In the genomic region with DNA sequence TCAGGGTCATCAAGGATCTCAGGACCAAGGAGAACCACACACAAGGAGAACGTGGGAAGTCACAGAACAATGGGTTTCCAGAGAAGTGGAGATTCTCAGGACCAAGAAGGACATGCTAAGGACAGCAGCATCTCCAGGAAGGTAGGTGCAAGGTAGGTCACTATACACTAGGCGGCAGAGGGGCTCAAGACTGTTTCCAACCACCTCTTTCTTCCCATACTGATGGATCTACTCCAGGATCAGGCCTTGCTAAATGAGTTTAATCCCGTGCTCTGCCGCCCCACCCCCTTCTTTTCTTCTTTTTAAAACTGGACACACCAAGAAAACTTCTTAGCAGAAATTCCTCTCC, we compare ENCODE assay signal across 8 mouse cellular contexts. TPM values are rescaled to one million over a fixed set of nuclear protein-coding genes. Genes with fewer than 3 reads are reported as not detected.
DNase-seq lines count a peak whose midpoint lies in the region; ATAC-seq and TF ChIP-seq lines count a peak whose summit lies in the region.

No protein-coding gene starts in this region.

- H3K9me3 ChIP-seq in erythroblast, embryonic 14.5 days (ENCODE audit: control insufficient read depth, low read length) = peaks cover 36% of the 10 kb centered on the region
- H3K9me3 ChIP-seq in forebrain, postnatal 0 days (ENCODE audit: low read length) = 0 out of 2 replicates have a peak, but pooled peaks cover 5% of the 10 kb centered on the region
- H3K9me3 ChIP-seq in lung, embryonic 16.5 days (ENCODE audit: control insufficient read depth, low read length) = peaks cover 7% of the 10 kb centered on the region

- peak overlapping the region; percentile 83 for H3K4me2 ChIP-seq in forebrain, postnatal 0 days (ENCODE audit: low read depth)
- peak overlapping the region; percentile 91 for H3K4me2 ChIP-seq in lung, embryonic 16.5 days (ENCODE audit: low read depth, low read length)

- ATAC-seq in erythroblast, adult 5-6 weeks (replicated peaks; ENCODE audit: low FRiP score, poor library complexity, severe bottlenecking) = no peak
- peak; percentile 45; the same call in 1 of the 2 replicates for ATAC-seq in forebrain, postnatal 0 days
- ATAC-seq in lung, embryonic 16.5 days (ENCODE audit: low read depth) = peak; percentile 47

- DNase-seq in ES-CJ7 (ENCODE audit: low read depth, low spot score) = peak; percentile 68
- no peak for DNase-seq in forebrain, postnatal 0 days
- DNase-seq in adrenal gland, adult (ENCODE audit: inconsistent age in 2 of 2, low spot score in 1 of 2) = no peak
- DNase-seq in ovary, postnatal 10 days (ENCODE audit: low spot score) = no peak
- DNase-seq in thymus, postnatal 10 days (ENCODE audit: low spot score in 2 of 2) = no peak

- H3K4me1 ChIP-seq in erythroblast, embryonic 14.5 days (ENCODE audit: control insufficient read depth) = peaks cover 25% of the 10 kb centered on the region
- H3K4me1 ChIP-seq in forebrain, postnatal 0 days (ENCODE audit: insufficient read depth) = no peaks in the 10 kb centered on the region
- H3K4me1 ChIP-seq in lung, embryonic 16.5 days (replicated peaks; ENCODE audit: control insufficient read depth, insufficient read depth, low read length) = peaks cover 6% of the 10 kb centered on the region; the same call in 1 of the 2 replicates

- 0 out of 2 replicates have a peak, but pooled peaks have one; percentile 24 for TF ChIP-seq CTCF in forebrain, postnatal 0 days (IDR thresholded peaks at IDR 0.05; ENCODE audit: low read depth)

- peak overlapping the region; percentile 62 for H3K4me3 ChIP-seq in erythroblast, embryonic 14.5 days (replicated peaks)
- peak overlapping the region; percentile 43 for H3K4me3 ChIP-seq in forebrain, postnatal 0 days (ENCODE audit: low read depth, low read length)
- peak overlapping the region; percentile 54 for H3K4me3 ChIP-seq in lung, embryonic 16.5 days (ENCODE audit: low read length)

- H3K27me3 ChIP-seq in erythroblast, embryonic 14.5 days (ENCODE audit: control insufficient read depth) = peaks cover 15% of the 10 kb centered on the region
- H3K27me3 ChIP-seq in forebrain, postnatal 0 days (ENCODE audit: insufficient read depth, low read length) = peaks cover 6% of the 10 kb centered on the region; the same call in 1 of the 2 replicates
- no peaks in the 10 kb centered on the region; the same call in 1 of the 2 replicates for H3K27me3 ChIP-seq in lung, embryonic 16.5 days (ENCODE audit: control insufficient read depth, insufficient read depth, low read depth, low read length)

- no peaks in the 10 kb centered on the region; the same call in 1 of the 2 replicates for H3K36me3 ChIP-seq in erythroblast, embryonic 14.5 days (ENCODE audit: control insufficient read depth)
- H3K36me3 ChIP-seq in forebrain, postnatal 0 days (ENCODE audit: insufficient read depth) = no peaks in the 10 kb centered on the region
- H3K36me3 ChIP-seq in lung, embryonic 16.5 days (ENCODE audit: control insufficient read depth, insufficient read depth, low read length) = no peaks in the 10 kb centered on the region

- WGBS in forebrain, postnatal 0 days = 15% methylated on average over 4 of the region's 4 CpGs
- WGBS in lung, embryonic 16.5 days = 13% methylated on average over 4 of the region's 4 CpGs

- H3K27ac ChIP-seq in forebrain, postnatal 0 days (ENCODE audit: low read depth, low read length) = no peak overlapping the region
- no peak overlapping the region for H3K27ac ChIP-seq in lung, embryonic 16.5 days (ENCODE audit: low read length)

- peak overlapping the region; percentile 57 for H3K9ac ChIP-seq in forebrain, postnatal 0 days
- H3K9ac ChIP-seq in lung, embryonic 16.5 days (ENCODE audit: low read length) = peak overlapping the region; percentile 74

RNA-seq across cellular contexts. Expression of gene Pkdrej, which starts 0.5 kb away (rescaled TPM):
- polyA plus RNA-seq in erythroblast, embryonic 14.5 days (2012) = not detected in 2 replicates
- total RNA-seq in erythroblast, adult 5-6 weeks (2015; ENCODE audit: low replicate concordance) = not detected in 2 replicates
- not detected in 2 replicates for total RNA-seq in erythroblast, adult 5-6 weeks (2017; ENCODE audit: low replicate concordance)
- 0.14 and 0.23 TPM in 2 replicates for total RNA-seq in forebrain, postnatal 0 days (2014; rRNA removed)
- 0.05 and 0.12 TPM in 2 replicates for polyA plus RNA-seq in forebrain, postnatal 0 days (2015; fragmentation: Nextera tagmentation; extraction: Ambion mirVana)
- polyA plus RNA-seq in lung, embryonic 16.5 days (2015; fragmentation: Nextera tagmentation; extraction: Ambion mirVana) = 0.10 and 0.14 TPM in 2 replicates

RNA-seq across cellular contexts. Expression of gene Ttc38, which starts 10.1 kb away (rescaled TPM):
- 0.16 and 0.30 TPM in 2 replicates for polyA plus RNA-seq in erythroblast, embryonic 14.5 days (2012)
- 1.2 and 5.2 TPM in 2 replicates for total RNA-seq in erythroblast, adult 5-6 weeks (2015; ENCODE audit: low replicate concordance)
- 1.6 and 2.0 TPM in 2 replicates for total RNA-seq in erythroblast, adult 5-6 weeks (2017; ENCODE audit: low replicate concordance)
- total RNA-seq in forebrain, postnatal 0 days (2014; rRNA removed) = 5.1 and 5.2 TPM in 2 replicates
- 2.5 and 3.3 TPM in 2 replicates for polyA plus RNA-seq in forebrain, postnatal 0 days (2015; fragmentation: Nextera tagmentation; extraction: Ambion mirVana)
- polyA plus RNA-seq in lung, embryonic 16.5 days (2015; fragmentation: Nextera tagmentation; extraction: Ambion mirVana) = 6.4 and 6.8 TPM in 2 replicates

RNA-seq across cellular contexts. Expression of gene Cdpf1, which starts 10.5 kb away (rescaled TPM):
- polyA plus RNA-seq in erythroblast, embryonic 14.5 days (2012) = 1.8 and 4.8 TPM in 2 replicates
- 7.3 and 23.1 TPM in 2 replicates for total RNA-seq in erythroblast, adult 5-6 weeks (2015; ENCODE audit: low replicate concordance)
- 3.1 and 11.3 TPM in 2 replicates for total RNA-seq in erythroblast, adult 5-6 weeks (2017; ENCODE audit: low replicate concordance)
- total RNA-seq in forebrain, postnatal 0 days (2014; rRNA removed) = 14.8 and 18.8 TPM in 2 replicates
- 28.4 and 33.1 TPM in 2 replicates for polyA plus RNA-seq in forebrain, postnatal 0 days (2015; fragmentation: Nextera tagmentation; extraction: Ambion mirVana)
- polyA plus RNA-seq in lung, embryonic 16.5 days (2015; fragmentation: Nextera tagmentation; extraction: Ambion mirVana) = 33.8 and 43.5 TPM in 2 replicates

RNA-seq across cellular contexts. Expression of gene Gtse1, which starts 37.6 kb away (rescaled TPM):
- polyA plus RNA-seq in erythroblast, embryonic 14.5 days (2012) = 8.7 and 12.3 TPM in 2 replicates
- total RNA-seq in erythroblast, adult 5-6 weeks (2015; ENCODE audit: low replicate concordance) = 8.6 TPM in 2 replicates
- 6.1 and 10.0 TPM in 2 replicates for total RNA-seq in erythroblast, adult 5-6 weeks (2017; ENCODE audit: low replicate concordance)
- 2.2 and 4.3 TPM in 2 replicates for total RNA-seq in forebrain, postnatal 0 days (2014; rRNA removed)
- 3.2 and 3.7 TPM in 2 replicates for polyA plus RNA-seq in forebrain, postnatal 0 days (2015; fragmentation: Nextera tagmentation; extraction: Ambion mirVana)
- 30.5 and 32.5 TPM in 2 replicates for polyA plus RNA-seq in lung, embryonic 16.5 days (2015; fragmentation: Nextera tagmentation; extraction: Ambion mirVana)

RNA-seq across cellular contexts. Expression of gene Trmu, which starts 57.1 kb away (rescaled TPM):
- polyA plus RNA-seq in erythroblast, embryonic 14.5 days (2012) = 1.6 and 1.9 TPM in 2 replicates
- 0.96 and 6.7 TPM in 2 replicates for total RNA-seq in erythroblast, adult 5-6 weeks (2015; ENCODE audit: low replicate concordance)
- 4.6 and 9.4 TPM in 2 replicates for total RNA-seq in erythroblast, adult 5-6 weeks (2017; ENCODE audit: low replicate concordance)
- total RNA-seq in forebrain, postnatal 0 days (2014; rRNA removed) = 32.3 and 38.9 TPM in 2 replicates
- polyA plus RNA-seq in forebrain, postnatal 0 days (2015; fragmentation: Nextera tagmentation; extraction: Ambion mirVana) = 29.0 and 31.4 TPM in 2 replicates
- polyA plus RNA-seq in lung, embryonic 16.5 days (2015; fragmentation: Nextera tagmentation; extraction: Ambion mirVana) = 41.6 and 48.8 TPM in 2 replicates
